Mouse (Mus musculus) liver, embryonic 14.5 days (tissue): ENCODE results near the gene Lmod1. TPM values are rescaled to one million over a fixed set of nuclear protein-coding genes. Genes with fewer than 3 reads are reported as not detected.

Experiments used
- ATAC-seq: fragments of 200-750 bp; cut with Nextera tagmentation; 2 replicates; pipeline ENCODE4 v1.8.0; 2017; ENCODE audit warnings: moderate number of reproducible peaks, mild to moderate bottlenecking, moderate library complexity; ENCODE audit not compliant: insufficient read depth
- DNase-seq, 3 experiments: peaks; one replicate each; pipeline ENCODE4 v3.0.0-alpha.2; 2012 to 2013; ENCODE audit warnings: low read depth in 3 of 3, low spot score in 3 of 3
- H3K27ac ChIP-seq: fragments of 300-500 bp; sonication (generic); 2 replicates; pipeline ENCODE4 v1.5.1; 2014; ENCODE audit warnings: moderate library complexity, mild to moderate bottlenecking, control low read depth, inconsistent platforms
- H3K27me3 ChIP-seq: fragments of 300-500 bp; sonication (generic); 2 replicates; pipeline ENCODE4 v1.6.1; 2014; ENCODE audit warnings: mild to moderate bottlenecking, low read length, moderate library complexity; ENCODE audit not compliant: control insufficient read depth, insufficient read depth
- H3K36me3 ChIP-seq: fragments of 300-500 bp; sonication (generic); replicated peaks from 2 replicates; pipeline ENCODE4 v1.6.1; 2014; ENCODE audit warnings: low read depth; ENCODE audit not compliant: control insufficient read depth, insufficient read depth
- H3K4me1 ChIP-seq, 2 experiments: fragments of 200-500 bp in 1 of 2; fragments of 300-500 bp in 1 of 2; sonication (generic) in 1 of 2; replicated peaks; 2 replicates each; pipeline ENCODE4 v1.6.1; 2012 to 2014; ENCODE audit warnings: antibody characterized with exemption in 1 of 2, inconsistent platforms in 1 of 2, low read length in 1 of 2; ENCODE audit not compliant: control insufficient read depth in 2 of 2, insufficient read depth in 2 of 2
- H3K4me2 ChIP-seq: fragments of 300-500 bp; sonication (generic); 2 replicates; pipeline ENCODE4 v1.6.1; 2014; ENCODE audit warnings: low read depth, mild to moderate bottlenecking, control low read depth, moderate library complexity
- H3K4me3 ChIP-seq, 2 experiments: fragments of 200-500 bp in 1 of 2; fragments of 300-500 bp in 1 of 2; sonication (generic) in 1 of 2; 2 replicates each; pipeline ENCODE4 v1.5.1; 2012 to 2014; ENCODE audit warnings: low read depth in 2 of 2, low read length in 2 of 2, mild to moderate bottlenecking in 2 of 2, control low read depth in 1 of 2, inconsistent platforms in 1 of 2, moderate library complexity in 1 of 2; ENCODE audit not compliant: insufficient read depth in 1 of 2
- H3K9ac ChIP-seq: fragments of 300-500 bp; sonication (generic); replicated peaks from 2 replicates; pipeline ENCODE4 v1.6.1; 2014; ENCODE audit warnings: mild to moderate bottlenecking, control low read depth, moderate library complexity
- H3K9me3 ChIP-seq: fragments of 300-500 bp; sonication (generic); 2 replicates; pipeline ENCODE4 v1.6.1; 2016; ENCODE audit warnings: low read length, mixed read lengths; ENCODE audit not compliant: control insufficient read depth
- CTCF ChIP-seq: IDR thresholded peaks from 2 replicates; pipeline ENCODE4 v1.5.1; 2016; ENCODE audit warnings: antibody characterized with exemption, low read depth, control low read depth
- EP300 ChIP-seq: IDR thresholded peaks from 2 replicates; pipeline ENCODE4 v1.6.1; 2016; ENCODE audit warnings: antibody characterized with exemption, low read depth
- WGBS: fragments of 180-500 bp; shearing (Covaris S2); extraction: QIAGEN DNeasy Blood & Tissue Kit; methylation state at CpG from one replicate; pipeline ENCODE4 v1.1.7; 2014; ENCODE audit not compliant: insufficient replicate concordance; 5-methylcytosine and 5-hydroxymethylcytosine counted together
- polyA plus RNA-seq, 2 experiments: library from polyadenylated mRNA; depleted of rRNA in 1 of 2; stranded (reverse) in 1 of 2; unstranded in 1 of 2; fragments of >200 nt; fragmentation: Nextera tagmentation in 1 of 2; extraction: Ambion mirVana in 1 of 2; gene quantifications; 2 replicates each; pipeline versions ENCODE4 v1.2.1 to v1.2.3; 2012 to 2014

The Lmod1 gene
- polyA plus RNA-seq, 2 experiments = 0.08 to 0.10 TPM

DNA sequence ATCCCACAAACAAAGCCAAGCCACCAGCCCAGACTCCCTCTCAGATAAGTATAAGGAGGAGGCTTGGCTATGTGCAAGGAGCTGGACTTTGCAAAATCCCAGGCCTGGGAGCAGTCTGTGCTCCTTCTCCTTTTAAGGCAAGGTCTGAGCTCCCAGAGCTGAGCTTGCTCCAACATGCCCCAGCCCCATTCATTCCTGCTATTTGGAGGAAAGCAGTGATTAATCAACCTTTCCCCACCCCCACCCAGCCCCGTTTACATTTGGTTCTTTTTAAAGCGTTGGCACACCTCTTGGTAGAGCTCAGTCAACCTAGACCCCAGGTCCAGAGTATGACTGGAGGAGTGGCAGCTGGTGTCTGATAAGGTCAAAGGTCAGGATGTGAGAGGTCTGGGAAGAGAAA, 34.5 kb downstream of the Lmod1 start:
- Histone ChIP-seq H3K9me3 (no peaks in the 10 kb centered on the region), H3K4me1 (no peaks in the 10 kb centered on the region), H3K4me3 (no peak overlapping the region), H3K9ac (no peak overlapping the region), H3K27ac (no peak overlapping the region), H3K27me3 (no peaks in the 10 kb centered on the region), H3K36me3 (no peaks in the 10 kb centered on the region), H3K4me2 (no peak overlapping the region)
- ATAC-seq = no peak
- WGBS = 29% methylated on average over 2 of the region's 2 CpGs
- no peak for DNase-seq
- TF ChIP-seq EP300 (no peak), CTCF (no peak)

DNA sequence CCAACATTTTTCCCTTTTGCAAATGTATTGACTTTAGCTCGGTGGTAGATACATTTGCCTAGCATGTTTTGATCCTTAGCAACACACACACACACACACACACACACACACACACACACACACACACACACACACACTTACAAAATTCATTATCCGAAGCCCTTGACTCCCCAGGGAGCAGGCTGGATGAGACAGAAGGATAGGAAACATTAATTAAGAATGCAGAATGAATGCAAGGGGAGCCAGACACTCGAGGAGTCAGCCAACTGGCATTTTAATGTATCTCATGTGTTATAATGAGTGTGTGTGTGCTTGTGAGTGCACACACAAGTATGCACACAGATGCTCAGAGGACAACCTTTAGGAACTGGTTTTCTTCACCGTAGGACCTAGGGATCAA, 36.9 kb downstream of the Lmod1 start:
- Histone ChIP-seq H3K27me3 (no peaks in the 10 kb centered on the region), H3K4me2 (no peak overlapping the region), H3K4me1 (no peaks in the 10 kb centered on the region), H3K4me3 (no peak overlapping the region), H3K9ac (no peak overlapping the region), H3K36me3 (no peaks in the 10 kb centered on the region), H3K27ac (no peak overlapping the region), H3K9me3 (no peaks in the 10 kb centered on the region)
- DNase-seq (no peak), ATAC-seq (no peak)
- 53% methylated on average over 4 of the region's 4 CpGs for WGBS
- no peak for TF ChIP-seq EP300
- no peak for TF ChIP-seq CTCF

- TF ChIP-seq EP300 (no peak), CTCF (peak; percentile 8; the same call in 1 of the 2 replicates)
- DNase-seq (no peak), ATAC-seq (no peak)
- H3K4me3 ChIP-seq = no peak overlapping the region
- no peaks in the 10 kb centered on the region for H3K27me3 ChIP-seq
- H3K4me2 ChIP-seq = no peak overlapping the region
- H3K9ac ChIP-seq = no peak overlapping the region
- no peaks in the 10 kb centered on the region for H3K4me1 ChIP-seq
- H3K27ac ChIP-seq = no peak overlapping the region
- H3K9me3 ChIP-seq = no peaks in the 10 kb centered on the region
- H3K36me3 ChIP-seq = no peaks in the 10 kb centered on the region
Observed at GRCm38 (mm10) chr1:135362115-135362514, 37.5 kb downstream of the Lmod1 start.

DNA sequence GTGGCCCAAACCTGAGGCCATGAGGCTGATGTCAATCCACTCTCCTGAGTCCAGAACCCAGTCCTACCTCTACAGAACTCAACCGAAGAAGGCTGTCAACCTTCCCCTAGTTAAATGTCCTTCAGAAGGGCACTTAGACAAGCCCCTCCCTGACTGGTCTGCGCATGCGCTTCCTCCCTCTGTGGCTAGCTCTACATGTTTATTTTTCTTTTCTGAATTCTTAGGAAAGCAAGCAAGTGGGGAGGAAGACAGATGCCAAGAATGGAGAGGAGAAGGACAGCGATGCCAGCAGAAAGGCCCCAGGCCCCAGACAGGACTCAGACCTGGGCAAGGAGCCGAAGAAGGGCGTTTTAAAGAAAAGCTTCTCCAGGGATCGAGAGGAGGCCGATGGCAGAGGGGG, 38.8 kb downstream of the Lmod1 start:
- H3K4me2 ChIP-seq = no peak overlapping the region
- no peak for ATAC-seq
- 64% methylated on average over 8 of the region's 8 CpGs for WGBS

DNA sequence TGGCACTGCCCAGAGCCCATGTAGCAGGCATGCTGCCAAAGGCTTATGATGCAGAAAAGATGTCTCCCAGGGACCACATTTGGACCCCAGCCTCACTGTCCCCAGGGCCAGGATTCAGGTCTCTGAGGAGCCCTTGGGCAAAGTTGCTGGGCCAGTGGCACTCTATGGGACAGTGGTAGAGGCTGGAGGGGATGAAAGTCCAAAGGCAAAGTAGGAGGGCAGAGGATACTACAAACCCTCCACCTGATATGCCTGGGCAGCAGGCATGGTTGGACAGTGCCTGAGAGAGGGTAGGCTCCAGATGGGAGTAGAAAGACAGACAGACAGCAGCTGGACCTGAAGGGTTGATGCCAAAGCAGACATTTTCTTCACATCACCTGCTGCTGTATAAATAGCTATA, 41.8 kb downstream of the Lmod1 start:
- no peaks in the 10 kb centered on the region for H3K9me3 ChIP-seq
- H3K4me3 ChIP-seq = no peak overlapping the region
- H3K4me1 ChIP-seq = no peaks in the 10 kb centered on the region
- TF ChIP-seq CTCF (no peak), EP300 (no peak)
- no peaks in the 10 kb centered on the region for H3K36me3 ChIP-seq
- ATAC-seq (no peak), DNase-seq (no peak)
- H3K27ac ChIP-seq = no peak overlapping the region
- no peak overlapping the region for H3K9ac ChIP-seq
- no peaks in the 10 kb centered on the region for H3K27me3 ChIP-seq
- H3K4me2 ChIP-seq = no peak overlapping the region

More for the DNA sequence above, 38.8 kb downstream of the Lmod1 start:
- H3K36me3 ChIP-seq = no peaks in the 10 kb centered on the region
- H3K4me1 ChIP-seq = no peaks in the 10 kb centered on the region
- no peak overlapping the region for H3K4me3 ChIP-seq
- no peaks in the 10 kb centered on the region for H3K27me3 ChIP-seq
- DNase-seq = no peak
- no peak overlapping the region for H3K27ac ChIP-seq
- no peaks in the 10 kb centered on the region for H3K9me3 ChIP-seq
- TF ChIP-seq EP300 (no peak), CTCF (no peak)
- H3K9ac ChIP-seq = no peak overlapping the region

GRCm38 (mm10) chr1:135367005-135367404, 42.4 kb downstream of the Lmod1 start:
- Histone ChIP-seq H3K4me3 (no peak overlapping the region), H3K9me3 (no peaks in the 10 kb centered on the region), H3K4me1 (no peaks in the 10 kb centered on the region), H3K27ac (no peak overlapping the region), H3K9ac (no peak overlapping the region), H3K4me2 (no peak overlapping the region), H3K27me3 (no peaks in the 10 kb centered on the region), H3K36me3 (no peaks in the 10 kb centered on the region)
- TF ChIP-seq CTCF (no peak), EP300 (no peak)
- no peak for DNase-seq
- ATAC-seq = no peak
- WGBS = 60% methylated on average over 7 of the region's 7 CpGs
